Mouse (Mus musculus) embryonic facial prominence, embryonic 15.5 days (tissue): ENCODE measurements around the gene Nos2. TPM values are rescaled to one million over a fixed set of nuclear protein-coding genes. Genes with fewer than 3 reads are reported as not detected.

Source experiments
- ATAC-seq: fragments of 200-750 bp; cut with Nextera tagmentation; 2 replicates; pipeline ENCODE4 v1.8.0; 2017; ENCODE audit warnings: low read depth, moderate TSS enrichment; ENCODE audit not compliant: insufficient number of reproducible peaks, low FRiP score, low TSS enrichment
- H3K27ac ChIP-seq: fragments of 300-500 bp; sonication (generic); replicated peaks from 2 replicates; pipeline ENCODE4 v1.5.1; 2015; ENCODE audit warnings: mild to moderate bottlenecking, inconsistent platforms
- H3K27me3 ChIP-seq: fragments of 300-500 bp; sonication (generic); 2 replicates; pipeline ENCODE4 v1.6.1; 2015; ENCODE audit warnings: inconsistent platforms
- H3K36me3 ChIP-seq: fragments of 300-500 bp; sonication (generic); 2 replicates; pipeline ENCODE4 v1.6.1; 2015; ENCODE audit warnings: mild to moderate bottlenecking, inconsistent platforms
- H3K4me1 ChIP-seq: fragments of 300-500 bp; sonication (generic); 2 replicates; pipeline ENCODE4 v1.6.1; 2015; ENCODE audit warnings: inconsistent platforms
- H3K4me2 ChIP-seq: fragments of 300-500 bp; sonication (generic); replicated peaks from 2 replicates; pipeline ENCODE4 v1.6.1; 2015; ENCODE audit warnings: mild to moderate bottlenecking, inconsistent platforms
- H3K4me3 ChIP-seq: fragments of 300-500 bp; sonication (generic); replicated peaks from 2 replicates; pipeline ENCODE4 v1.5.1; 2015; ENCODE audit warnings: mild to moderate bottlenecking, inconsistent platforms
- H3K9ac ChIP-seq: fragments of 300-500 bp; sonication (generic); 2 replicates; pipeline ENCODE4 v1.6.1; 2015; ENCODE audit warnings: inconsistent platforms
- H3K9me3 ChIP-seq: fragments of 300-500 bp; sonication (generic); replicated peaks from 2 replicates; pipeline ENCODE4 v1.6.1; 2016; ENCODE audit warnings: inconsistent platforms
- WGBS: fragments of 180-500 bp; shearing (Covaris S2); methylation state at CpG from one replicate; pipeline ENCODE4 v1.1.7; 2015; 5-methylcytosine and 5-hydroxymethylcytosine counted together
- polyA plus RNA-seq: library from polyadenylated mRNA; unstranded; fragments of >200 nt; fragmentation: Nextera tagmentation; extraction: Ambion mirVana; gene quantifications from 2 replicates; pipeline ENCODE4 v1.2.1, GENCODE M21; 2015

Nos2 gene
- polyA plus RNA-seq, 1 experiment from 2014 or later: 2.1 TPM

- no peak overlapping the region for H3K9ac ChIP-seq
- WGBS: 60% methylated on average over 5 of the region's 5 CpGs
- H3K27ac ChIP-seq: no peak overlapping the region
- no peak overlapping the region for H3K4me2 ChIP-seq
- H3K4me3 ChIP-seq: no peak overlapping the region
- H3K9me3 ChIP-seq: no peaks in the 10 kb centered on the region
- no peak for ATAC-seq
- H3K36me3 ChIP-seq: no peaks in the 10 kb centered on the region
- no peaks in the 10 kb centered on the region for H3K27me3 ChIP-seq
- no peaks in the 10 kb centered on the region for H3K4me1 ChIP-seq
These were observed 39.4 kb downstream of the Nos2 start for GRCm38 (mm10) chr11:78959841-78960520.

DNA sequence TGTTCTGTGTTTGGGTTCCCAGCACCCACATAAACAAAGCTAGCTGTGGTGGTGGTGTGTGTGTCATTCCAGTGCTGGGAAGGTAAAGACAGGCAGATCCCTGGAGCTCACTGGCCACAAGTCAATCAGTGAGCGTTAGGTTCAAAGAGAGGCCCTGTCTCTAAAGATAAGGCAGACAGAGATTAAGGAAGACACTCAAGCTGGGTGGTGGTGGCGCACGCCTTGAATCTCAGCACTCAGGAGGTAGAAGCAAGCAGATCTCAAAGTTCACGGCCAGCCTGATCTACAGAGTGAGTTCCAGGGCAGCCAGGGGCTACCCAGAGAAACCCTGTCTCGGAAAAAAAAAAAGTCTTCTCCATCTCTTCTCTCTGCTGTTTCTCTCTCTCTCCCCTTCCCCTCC is 40.6 kb downstream of the Nos2 start:
- WGBS: 76% methylated on average over 5 of the region's 5 CpGs

DNA sequence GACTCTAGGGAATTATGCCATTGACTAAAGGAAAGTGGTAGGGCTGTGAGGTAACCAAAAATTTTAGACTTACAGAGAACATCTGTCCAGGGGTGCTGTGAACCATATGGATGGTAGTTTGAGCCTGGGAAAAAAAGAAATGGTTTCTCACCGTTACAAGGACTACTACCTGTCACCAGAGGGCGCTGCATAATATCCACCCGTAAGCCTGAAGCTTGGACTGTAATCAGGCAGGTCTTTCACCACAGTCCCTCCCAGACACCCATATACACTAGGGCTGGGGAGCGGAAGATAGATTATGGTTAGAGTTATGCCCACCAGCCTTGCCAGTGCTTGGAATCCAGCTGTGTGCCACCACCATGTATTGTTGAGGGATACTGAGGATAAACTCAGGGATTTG is 46.8 kb downstream of the Nos2 start:
- H3K4me2 ChIP-seq: no peak overlapping the region
- H3K9me3 ChIP-seq: no peaks in the 10 kb centered on the region
- WGBS: 26% methylated on average over 4 of the region's 4 CpGs
- H3K36me3 ChIP-seq: no peaks in the 10 kb centered on the region
- no peak overlapping the region for H3K27ac ChIP-seq
- H3K4me3 ChIP-seq: no peak overlapping the region
- no peak overlapping the region for H3K9ac ChIP-seq
- no peak for ATAC-seq
- peaks cover 5% of the 10 kb centered on the region for H3K4me1 ChIP-seq
- no peaks in the 10 kb centered on the region for H3K27me3 ChIP-seq

More for the DNA sequence above, 40.6 kb downstream of the Nos2 start:
- no peaks in the 10 kb centered on the region for H3K36me3 ChIP-seq
- no peak overlapping the region for H3K27ac ChIP-seq
- no peak overlapping the region for H3K4me2 ChIP-seq
- no peaks in the 10 kb centered on the region for H3K27me3 ChIP-seq
- H3K9me3 ChIP-seq: no peaks in the 10 kb centered on the region
- H3K9ac ChIP-seq: no peak overlapping the region
- no peak overlapping the region for H3K4me3 ChIP-seq
- no peaks in the 10 kb centered on the region for H3K4me1 ChIP-seq
- ATAC-seq: no peak

GRCm38 (mm10) chr11:78968121-78968520 is 47.5 kb downstream of the Nos2 start:
- Histone ChIP-seq H3K4me3 (no peak overlapping the region), H3K9ac (no peak overlapping the region), H3K27me3 (no peaks in the 10 kb centered on the region), H3K4me2 (no peak overlapping the region), H3K36me3 (no peaks in the 10 kb centered on the region), H3K9me3 (no peaks in the 10 kb centered on the region), H3K27ac (no peak overlapping the region), H3K4me1 (peaks cover 12% of the 10 kb centered on the region)
- 81% methylated on average over 4 of the region's 4 CpGs for WGBS
- no peak for ATAC-seq

DNA sequence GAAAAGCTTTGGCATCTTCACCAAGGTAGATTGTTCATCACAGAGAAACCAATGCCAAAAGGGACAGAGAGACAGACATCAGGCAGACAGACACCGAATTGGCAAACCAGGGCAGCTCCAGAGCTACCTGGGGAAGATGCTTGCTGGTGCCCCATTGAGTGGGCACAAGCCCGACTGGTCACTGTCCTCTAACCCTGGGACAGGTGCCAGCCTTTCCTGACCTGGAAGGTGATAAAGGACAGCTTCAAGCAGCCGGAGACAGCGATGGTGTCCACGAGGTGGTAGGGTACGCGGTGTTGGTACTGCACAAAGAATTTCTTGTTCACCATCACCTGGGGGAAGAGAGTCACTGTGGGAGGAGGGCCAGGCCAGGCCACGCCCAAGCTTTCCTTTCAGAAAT is 50.5 kb downstream of the Nos2 start:
- H3K36me3 ChIP-seq: no peaks in the 10 kb centered on the region
- no peak for ATAC-seq
- 77% methylated on average over 8 of the region's 8 CpGs for WGBS

DNA sequence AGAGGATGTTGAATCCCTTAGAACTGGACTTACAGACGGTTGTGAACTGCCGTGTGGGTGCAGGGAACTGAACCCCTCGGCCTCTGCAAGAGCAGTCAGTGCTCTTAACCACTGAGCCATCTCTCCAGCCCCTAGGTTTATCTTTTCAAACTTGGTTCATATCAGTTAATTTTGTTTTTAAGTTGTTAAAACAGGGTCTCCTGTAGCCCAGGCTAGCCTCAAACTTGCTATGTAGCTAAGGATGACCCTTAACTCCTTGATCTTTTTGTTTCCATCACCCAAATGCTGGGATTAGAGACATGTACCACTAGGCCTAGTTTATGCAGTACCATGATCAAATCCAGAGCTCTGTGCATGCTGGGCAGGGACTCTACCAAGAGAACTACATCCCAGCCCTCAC is 51.2 kb downstream of the Nos2 start:
- H3K27me3 ChIP-seq: no peaks in the 10 kb centered on the region
- peaks cover 19% of the 10 kb centered on the region for H3K4me1 ChIP-seq
- no peak for ATAC-seq
- H3K36me3 ChIP-seq: no peaks in the 10 kb centered on the region
- no peak overlapping the region for H3K27ac ChIP-seq
- no peak overlapping the region for H3K9ac ChIP-seq
- no peak overlapping the region for H3K4me2 ChIP-seq
- no peaks in the 10 kb centered on the region for H3K9me3 ChIP-seq
- 85% methylated on average over 3 of the region's 3 CpGs for WGBS
- H3K4me3 ChIP-seq: no peak overlapping the region

More for the DNA sequence above, 50.5 kb downstream of the Nos2 start:
- Histone ChIP-seq H3K9me3 (no peaks in the 10 kb centered on the region), H3K4me2 (no peak overlapping the region), H3K4me1 (peaks cover 19% of the 10 kb centered on the region), H3K4me3 (no peak overlapping the region), H3K27me3 (no peaks in the 10 kb centered on the region), H3K27ac (no peak overlapping the region), H3K9ac (no peak overlapping the region)

DNA sequence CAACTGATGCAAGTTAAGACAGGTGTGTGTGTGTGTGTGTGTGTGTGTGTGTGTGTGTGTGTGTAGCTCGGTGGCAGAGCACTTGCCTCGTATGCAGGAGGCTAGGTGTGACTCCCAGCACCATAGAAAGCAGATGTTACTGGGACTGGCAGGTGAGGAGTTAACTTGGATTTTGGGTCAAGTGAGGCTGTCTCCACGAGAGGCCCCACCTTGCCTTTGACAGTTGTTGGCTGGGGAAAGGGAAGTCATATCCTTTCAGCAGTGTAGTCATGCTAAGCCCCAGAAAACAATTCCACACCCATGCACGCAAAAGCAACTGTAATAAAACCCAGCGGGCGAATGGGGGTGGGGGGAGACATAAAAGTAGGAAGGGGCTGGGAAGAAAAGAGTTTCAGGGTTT is 51.7 kb downstream of the Nos2 start:
- H3K9me3 ChIP-seq: no peaks in the 10 kb centered on the region
- H3K4me3 ChIP-seq: no peak overlapping the region
- H3K27me3 ChIP-seq: no peaks in the 10 kb centered on the region
- ATAC-seq: no peak
- H3K4me2 ChIP-seq: no peak overlapping the region
- no peak overlapping the region for H3K9ac ChIP-seq
- 15% methylated on average over 6 of the region's 6 CpGs for WGBS
- no peak overlapping the region for H3K27ac ChIP-seq
- H3K4me1 ChIP-seq: peaks cover 19% of the 10 kb centered on the region
- no peaks in the 10 kb centered on the region for H3K36me3 ChIP-seq

DNA sequence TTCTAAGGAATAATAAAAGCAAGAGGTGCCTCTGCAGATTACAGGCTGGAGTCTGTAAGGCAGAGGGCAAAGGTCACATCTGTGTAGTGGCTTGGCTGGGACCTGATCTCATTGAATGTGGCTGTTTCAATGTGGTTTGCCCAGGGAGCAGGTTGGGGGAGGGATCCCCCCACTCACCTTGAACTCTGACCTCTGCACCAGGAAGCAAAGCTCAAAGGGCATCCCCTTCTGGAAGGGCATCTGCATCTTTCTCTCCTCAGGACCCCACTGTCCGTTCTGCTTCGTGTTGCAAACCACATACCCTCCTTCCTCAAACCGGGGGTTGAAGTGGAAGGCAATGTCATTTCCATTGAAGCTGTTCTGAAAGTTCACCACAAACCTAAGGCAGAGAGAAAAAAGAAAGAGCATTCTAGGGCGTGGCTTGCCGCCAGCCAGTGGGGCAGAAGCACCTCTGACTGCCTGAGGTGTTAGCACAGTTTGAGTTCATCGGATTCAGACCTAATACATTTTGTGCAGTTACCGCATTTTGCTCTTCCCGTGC is 52.3 kb downstream of the Nos2 start:
- no peaks in the 10 kb centered on the region for H3K9me3 ChIP-seq
- no peaks in the 10 kb centered on the region for H3K36me3 ChIP-seq
- peak overlapping the region; percentile 35 for H3K27ac ChIP-seq
- H3K4me1 ChIP-seq: peaks cover 19% of the 10 kb centered on the region
- 24% methylated on average over 8 of the region's 8 CpGs for WGBS
- H3K4me2 ChIP-seq: peak overlapping the region; percentile 28
- H3K27me3 ChIP-seq: no peaks in the 10 kb centered on the region
- no peak for ATAC-seq
- H3K4me3 ChIP-seq: no peak overlapping the region
- no peak overlapping the region for H3K9ac ChIP-seq

DNA sequence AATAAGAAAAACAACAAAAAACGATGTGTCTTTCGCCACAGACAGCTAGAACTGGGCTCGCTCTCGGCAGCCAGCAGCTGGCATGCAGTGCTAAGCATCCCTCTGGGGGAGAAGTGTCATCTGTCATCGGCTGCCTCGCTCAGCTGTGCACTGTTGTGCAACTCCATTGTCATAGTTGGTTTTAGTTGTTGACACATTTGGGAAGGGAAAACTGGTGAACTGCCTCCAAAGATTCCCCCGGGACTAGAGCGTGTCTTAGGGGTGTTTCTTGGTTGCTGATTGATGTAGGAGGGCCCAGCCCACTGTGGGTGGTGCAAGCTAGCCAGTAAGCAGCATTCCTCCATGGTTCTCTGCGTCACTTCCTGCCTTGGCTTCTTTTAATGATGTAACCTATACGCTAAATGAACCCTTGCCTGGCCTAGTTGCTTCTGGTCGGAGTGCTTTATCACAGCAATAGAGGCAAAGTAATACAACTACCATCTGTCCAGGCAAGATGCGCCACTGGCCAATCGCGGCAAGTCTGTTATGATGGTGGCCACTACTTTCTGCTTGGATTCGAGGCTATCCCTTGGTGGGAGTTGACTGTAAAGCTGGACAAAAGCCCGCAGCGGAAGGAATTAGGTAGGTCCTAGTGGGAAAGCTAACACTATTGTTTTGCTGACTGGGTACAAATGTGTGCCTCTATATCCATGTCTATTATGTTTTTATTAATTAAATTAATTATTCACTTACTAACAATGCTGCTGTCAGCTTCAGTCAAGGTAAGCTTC is 53.0 kb downstream of the Nos2 start:
- H3K9ac ChIP-seq: no peak overlapping the region
- H3K27me3 ChIP-seq: no peaks in the 10 kb centered on the region
- no peaks in the 10 kb centered on the region for H3K36me3 ChIP-seq
- 52% methylated on average over 17 of the region's 17 CpGs for WGBS
- ATAC-seq: no peak
- H3K4me2 ChIP-seq: peak overlapping the region; percentile 28
- H3K27ac ChIP-seq: peak overlapping the region; percentile 35
- H3K4me3 ChIP-seq: no peak overlapping the region; the same call in 1 of the 2 replicates
- H3K9me3 ChIP-seq: no peaks in the 10 kb centered on the region
- H3K4me1 ChIP-seq: peaks cover 23% of the 10 kb centered on the region

DNA sequence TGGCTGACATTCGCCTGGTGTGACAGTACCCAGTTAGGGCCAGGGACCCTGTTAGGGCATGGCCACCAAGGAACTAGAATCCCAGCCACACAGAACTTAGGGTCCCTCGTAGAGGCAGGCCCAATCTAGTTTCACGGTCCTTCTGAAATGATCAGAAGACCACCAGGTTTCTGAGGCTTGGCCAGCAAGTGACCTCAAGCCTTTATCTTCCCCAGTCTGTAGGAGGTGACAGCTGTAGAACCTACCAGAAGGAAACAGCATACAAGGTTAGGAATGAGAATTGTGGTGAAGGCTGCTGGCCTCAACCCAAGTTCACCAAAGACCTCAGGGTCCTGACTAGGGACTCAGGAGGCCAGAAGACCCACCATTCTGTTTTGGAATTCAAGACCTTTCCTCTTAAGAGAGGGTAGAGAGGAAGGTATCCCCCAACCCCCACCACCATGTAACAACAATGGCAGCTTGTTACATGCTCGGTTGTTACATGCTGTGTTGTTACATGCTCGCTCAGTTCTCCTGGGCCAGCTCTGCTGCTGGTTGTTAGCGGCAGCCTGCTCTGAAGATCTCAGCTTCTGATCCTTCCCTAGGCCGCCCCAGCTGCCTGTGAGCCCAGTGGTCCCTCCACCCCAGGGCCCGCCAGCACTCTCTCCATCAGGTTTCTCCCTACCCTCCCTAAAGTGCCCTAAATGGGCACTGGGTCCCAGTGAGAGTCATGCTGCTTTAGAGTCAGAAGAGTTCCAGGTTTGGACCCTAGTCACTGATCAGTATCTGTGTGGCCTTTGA is 56.3 kb downstream of the Nos2 start:
- H3K9me3 ChIP-seq: no peaks in the 10 kb centered on the region
- ATAC-seq: no peak

More for the DNA sequence above, 56.3 kb downstream of the Nos2 start:
- Histone ChIP-seq H3K36me3 (no peaks in the 10 kb centered on the region), H3K9ac (no peak overlapping the region), H3K4me1 (peaks cover 23% of the 10 kb centered on the region), H3K4me2 (no peak overlapping the region), H3K27me3 (no peaks in the 10 kb centered on the region), H3K4me3 (no peak overlapping the region), H3K27ac (no peak overlapping the region)
- 72% methylated on average over 8 of the region's 8 CpGs for WGBS
